Mouse (Mus musculus) layer of hippocampus, adult 6 months (tissue): ENCODE data around the gene Tex16. TPM values are rescaled to one million over a fixed set of nuclear protein-coding genes. Genes with fewer than 3 reads are reported as not detected.

Source experiments
- long read RNA-seq, 2 experiments: library from polyadenylated mRNA; unstranded; transcript quantifications; one replicate each; pipeline ENCODE4 v2.0.0; 2019 to 2020
- polyA plus RNA-seq: library from polyadenylated mRNA; unstranded; fragments of <200 nt; fragmentation: Nextera tagmentation; gene quantifications from 2 replicates; pipeline ENCODE4 v1.2.3, GENCODE M21; 2021

Tex16 gene
- not detected in 2 replicates for polyA plus RNA-seq
- long read RNA-seq, experiment 1: 0 reads
- long read RNA-seq, experiment 2: 0 reads

DNA sequence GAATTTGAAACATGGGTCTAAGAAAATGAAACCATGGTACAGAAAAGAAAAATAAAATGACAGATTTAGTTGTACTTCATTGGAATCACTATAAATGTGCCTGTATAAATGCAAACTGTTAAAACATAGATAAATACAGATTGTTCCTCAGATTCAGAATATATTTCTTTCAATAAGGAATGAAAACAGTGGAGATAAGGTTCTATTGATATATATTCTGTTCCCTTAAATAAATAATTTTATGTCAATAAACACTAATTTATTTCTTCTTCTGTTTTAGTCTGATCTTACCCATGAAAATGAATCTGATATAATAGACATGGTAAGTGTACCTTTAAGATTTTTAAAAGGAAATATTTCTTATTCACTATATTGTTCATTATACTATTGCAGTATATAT lies at the start of gene Tex16:
Gene Tex16, plus strand, starts transcription at position 301 of the 400 bp plus-strand sequence.

Other genes with a start within 250 kb of the Tex16 start
- not detected in 2 replicates for gene Gm45194, start 119.6 kb upstream of the Tex16 start, polyA plus RNA-seq
- not detected in 2 replicates for gene 4933403O08Rik, start 228.0 kb downstream of the Tex16 start, polyA plus RNA-seq